Mouse (Mus musculus) forebrain, postnatal 0 days (tissue): ENCODE data around the gene Npcd. TPM values are rescaled to one million over a fixed set of nuclear protein-coding genes. Genes with fewer than 3 reads are reported as not detected.

Experiments
- ATAC-seq: fragments of 200-750 bp; cut with Nextera tagmentation; 2 replicates; pipeline ENCODE4 v1.8.0; 2017; ENCODE audit warnings: mild to moderate bottlenecking, moderate library complexity
- DNase-seq: peaks from one replicate; pipeline ENCODE4 v3.0.0-alpha.2; 2015
- H3K27ac ChIP-seq: fragments of 300-500 bp; sonication (generic); 2 replicates; pipeline ENCODE4 v1.5.1; 2014; ENCODE audit warnings: low read depth, mild to moderate bottlenecking, antibody characterized with exemption, low read length, moderate library complexity, mixed read lengths
- H3K27me3 ChIP-seq: fragments of 300-500 bp; sonication (generic); 2 replicates; pipeline ENCODE4 v1.6.1; 2014; ENCODE audit warnings: mild to moderate bottlenecking, low read length, mixed read lengths; ENCODE audit not compliant: insufficient read depth
- H3K36me3 ChIP-seq: fragments of 300-500 bp; sonication (generic); 2 replicates; pipeline ENCODE4 v1.6.1; 2014; ENCODE audit warnings: mild to moderate bottlenecking, moderate library complexity; ENCODE audit not compliant: insufficient read depth
- H3K4me1 ChIP-seq: fragments of 300-500 bp; sonication (generic); 2 replicates; pipeline ENCODE4 v1.6.1; 2014; ENCODE audit warnings: antibody characterized with exemption; ENCODE audit not compliant: insufficient read depth
- H3K4me2 ChIP-seq: fragments of 300-500 bp; sonication (generic); 2 replicates; pipeline ENCODE4 v1.6.1; 2014; ENCODE audit warnings: low read depth, mild to moderate bottlenecking, moderate library complexity
- H3K4me3 ChIP-seq: fragments of 300-500 bp; sonication (generic); 2 replicates; pipeline ENCODE4 v1.5.1; 2014; ENCODE audit warnings: low read depth, low read length, mixed read lengths
- H3K9ac ChIP-seq: fragments of 300-500 bp; sonication (generic); 2 replicates; pipeline ENCODE4 v1.6.1; 2014; ENCODE audit warnings: mild to moderate bottlenecking
- H3K9me3 ChIP-seq: fragments of 300-500 bp; sonication (generic); 2 replicates; pipeline ENCODE4 v1.6.1; 2016; ENCODE audit warnings: low read length
- CTCF ChIP-seq: sonication (generic); IDR thresholded peaks from 2 replicates; pipeline ENCODE4 v1.5.1; 2016; ENCODE audit warnings: antibody characterized with exemption, control low read depth, low read depth
- WGBS: fragments of 180-500 bp; shearing (Covaris S2); extraction: QIAGEN DNeasy Blood & Tissue Kit; methylation state at CpG from one replicate; pipeline ENCODE4 v1.1.7; 2014; 5-methylcytosine and 5-hydroxymethylcytosine counted together
- polyA plus RNA-seq: library from polyadenylated mRNA; unstranded; fragments of >200 nt; fragmentation: Nextera tagmentation; extraction: Ambion mirVana; gene quantifications from 2 replicates; pipeline ENCODE4 v1.2.1, GENCODE M21; 2015
- total RNA-seq: library from RNA; depleted of rRNA; stranded (reverse); fragments of >200 nt; gene quantifications from 2 replicates; pipeline ENCODE4 v1.2.3, GENCODE M21; 2014; rRNA removed

The Npcd gene
- total RNA-seq (9.0 and 18.6 TPM in 2 replicates), polyA plus RNA-seq (3.7 and 4.0 TPM in 2 replicates)

- H3K4me1 ChIP-seq, result peaks cover 16% of the 10 kb centered on the region
- 0 out of 2 replicates have a peak, but pooled peaks have one; percentile 22 for TF ChIP-seq CTCF
- peaks cover 6% of the 10 kb centered on the region for H3K36me3 ChIP-seq
- no peaks in the 10 kb centered on the region for H3K27me3 ChIP-seq
- ATAC-seq (peak; percentile 93), DNase-seq (peak; percentile 99)
- WGBS, result 2% methylated on average over 55 of the region's 58 CpGs
- H3K4me3 ChIP-seq, result peak within 1 kb of the TSS; percentile 75
- peak within 1 kb of the TSS; percentile 97 for H3K27ac ChIP-seq
- peak within 1 kb of the TSS; percentile 98 for H3K4me2 ChIP-seq
- no peaks in the 10 kb centered on the region for H3K9me3 ChIP-seq
- peak within 1 kb of the TSS; percentile 88 for H3K9ac ChIP-seq
These were observed at the start of gene Npcd, which contains the start of gene Cbx6 for GRCm38 (mm10) chr15:79834130-79834880. TSS of gene Npcd (minus strand) at chr15:79834237. TSS of gene Cbx6 (minus strand) at chr15:79834688.

GRCm38 (mm10) chr15:79883352-79883822, 49.4 kb upstream of the Npcd start:
- 4% methylated on average over 30 of the region's 30 CpGs for WGBS
- peak; percentile 92 for ATAC-seq

DNA sequence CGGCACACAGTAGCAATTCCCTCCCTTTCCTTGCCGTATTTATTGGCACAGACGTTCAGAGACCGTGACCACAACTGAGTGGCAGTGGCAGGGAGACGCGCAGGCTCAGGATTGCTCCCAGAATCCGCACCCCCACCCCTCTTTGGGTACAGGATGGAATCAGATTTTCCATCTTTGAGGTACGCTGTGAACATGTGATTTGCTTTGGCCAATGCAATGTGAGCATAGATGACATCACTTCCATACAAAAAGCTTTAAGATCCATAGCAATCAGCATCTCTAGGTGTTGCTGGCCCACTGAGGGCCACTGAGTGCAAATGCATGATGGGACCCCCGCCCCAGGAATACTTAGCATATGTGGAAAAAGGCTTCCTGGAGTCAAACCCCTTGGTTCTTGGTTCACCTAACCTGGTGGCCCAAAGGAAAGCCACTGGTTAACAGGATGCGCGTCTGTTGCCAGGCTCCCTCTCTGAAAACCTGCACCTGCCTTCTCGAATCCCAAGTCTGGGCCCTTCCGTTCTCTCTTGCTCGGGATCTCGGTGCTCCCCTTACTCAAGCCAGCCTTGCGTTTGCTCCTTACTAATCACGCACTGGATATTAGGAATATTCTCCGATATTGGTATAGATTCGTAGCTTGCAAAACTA, 48.7 kb upstream of the Npcd start:
- Histone ChIP-seq H3K4me3 (peak overlapping the region; percentile 42), H3K36me3 (no peaks in the 10 kb centered on the region), H3K4me1 (0 out of 2 replicates have a peak, but pooled peaks cover 2% of the 10 kb centered on the region), H3K9me3 (no peaks in the 10 kb centered on the region), H3K4me2 (peak overlapping the region; percentile 72), H3K27me3 (no peaks in the 10 kb centered on the region), H3K9ac (peak overlapping the region; percentile 75), H3K27ac (peak overlapping the region; percentile 91)
- DNase-seq, result peak; percentile 87
- no peak for TF ChIP-seq CTCF
- 15% methylated on average over 19 of the region's 19 CpGs for WGBS
- peak; percentile 83 for ATAC-seq

More at GRCm38 (mm10) chr15:79883352-79883822, 49.4 kb upstream of the Npcd start:
- Histone ChIP-seq H3K27me3 (no peaks in the 10 kb centered on the region), H3K36me3 (no peaks in the 10 kb centered on the region), H3K9ac (peak overlapping the region; percentile 75), H3K4me2 (peak overlapping the region; percentile 72), H3K27ac (peak overlapping the region; percentile 91), H3K4me1 (0 out of 2 replicates have a peak, but pooled peaks cover 2% of the 10 kb centered on the region), H3K9me3 (no peaks in the 10 kb centered on the region), H3K4me3 (peak overlapping the region; percentile 42)
- peak; percentile 95 for TF ChIP-seq CTCF
- peak; percentile 97 for DNase-seq

- H3K27me3 ChIP-seq, result no peaks in the 10 kb centered on the region
- DNase-seq, result no peak
- no peak overlapping the region for H3K9ac ChIP-seq
- no peak overlapping the region for H3K4me2 ChIP-seq
- H3K27ac ChIP-seq, result no peak overlapping the region
- TF ChIP-seq CTCF, result no peak
- no peak for ATAC-seq
- H3K4me1 ChIP-seq, result 0 out of 2 replicates have a peak, but pooled peaks cover 2% of the 10 kb centered on the region
- no peaks in the 10 kb centered on the region for H3K9me3 ChIP-seq
- no peaks in the 10 kb centered on the region for H3K36me3 ChIP-seq
- 70% methylated on average over 3 of the region's 3 CpGs for WGBS
- H3K4me3 ChIP-seq, result no peak overlapping the region
These were observed 46.4 kb upstream of the Npcd start for GRCm38 (mm10) chr15:79880477-79880876.

DNA sequence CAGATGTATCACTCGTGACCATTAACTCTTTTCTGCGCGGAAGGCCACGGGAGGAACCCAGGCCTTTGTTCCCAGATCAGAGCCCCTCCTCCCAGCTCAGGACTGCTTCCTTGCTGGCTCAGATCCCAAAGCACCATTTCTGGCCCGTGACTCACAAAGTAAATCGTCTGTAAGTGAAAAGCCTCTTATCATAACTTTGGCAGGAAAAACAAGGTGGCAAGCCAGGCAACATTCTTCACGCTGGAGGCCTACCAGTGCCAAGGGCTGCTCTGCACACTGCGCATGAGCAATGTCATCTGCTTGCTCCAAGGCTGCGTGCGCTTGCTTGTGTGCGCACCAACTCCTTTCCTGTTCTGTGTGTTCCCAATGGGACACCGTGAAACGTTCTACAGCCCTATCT, 45.3 kb upstream of the Npcd start:
- Histone ChIP-seq H3K36me3 (no peaks in the 10 kb centered on the region), H3K9ac (no peak overlapping the region), H3K27ac (peak overlapping the region; percentile 36; the same call in 1 of the 2 replicates), H3K9me3 (no peaks in the 10 kb centered on the region), H3K4me2 (0 out of 2 replicates have a peak overlapping the region, but pooled peaks have one; percentile 18), H3K4me3 (no peak overlapping the region), H3K27me3 (no peaks in the 10 kb centered on the region), H3K4me1 (0 out of 2 replicates have a peak, but pooled peaks cover 2% of the 10 kb centered on the region)
- ATAC-seq (peak; percentile 19), DNase-seq (peak; percentile 90)
- 24% methylated on average over 13 of the region's 13 CpGs for WGBS
- no peak for TF ChIP-seq CTCF

GRCm38 (mm10) chr15:79878725-79879136, 44.7 kb upstream of the Npcd start:
- Histone ChIP-seq H3K4me3 (no peak overlapping the region), H3K9me3 (no peaks in the 10 kb centered on the region), H3K4me2 (0 out of 2 replicates have a peak overlapping the region, but pooled peaks have one; percentile 18), H3K27me3 (no peaks in the 10 kb centered on the region), H3K9ac (no peak overlapping the region), H3K27ac (peak overlapping the region; percentile 36; the same call in 1 of the 2 replicates), H3K36me3 (no peaks in the 10 kb centered on the region), H3K4me1 (0 out of 2 replicates have a peak, but pooled peaks cover 2% of the 10 kb centered on the region)
- 68% methylated on average over 6 of the region's 6 CpGs for WGBS
- ATAC-seq (no peak), DNase-seq (no peak)
- no peak for TF ChIP-seq CTCF
